Comparison of ENCODE assay signal across 8 mouse cellular contexts in genomic region chr17:86962297-86962893, GRCm38 (mm10). TPM values are rescaled to one million over a fixed set of nuclear protein-coding genes. Genes with fewer than 3 reads are reported as not detected.
DNase-seq lines count a peak whose midpoint lies in the region; ATAC-seq and TF ChIP-seq lines count a peak whose summit lies in the region.

No protein-coding gene starts in this region.

- H3K4me1 ChIP-seq in G1E (ENCODE audit: insufficient read depth, low read depth, low read length) = peaks cover 9% of the 10 kb centered on the region
- peaks cover 42% of the 10 kb centered on the region for H3K4me1 ChIP-seq in lung, embryonic 15.5 days
- H3K4me1 ChIP-seq in thymus, adult 2 months (replicated peaks; ENCODE audit: control insufficient read depth, insufficient read depth, low read length) = peaks cover 21% of the 10 kb centered on the region

- ATAC-seq in G1E (ENCODE audit: extremely low read depth, insufficient number of reproducible peaks, low FRiP score, poor library complexity, severe bottlenecking) = peak; percentile 62
- peak; percentile 33 to 46 for ATAC-seq in hematopoietic stem cell, adult 5-6 weeks (replicated peaks in 1 of 2; ENCODE audit: insufficient read depth in 1 of 2, low FRiP score in 2 of 2, low TSS enrichment in 1 of 2, low read depth in 1 of 2, poor library complexity in 2 of 2, severe bottlenecking in 2 of 2)
- ATAC-seq in lung, embryonic 15.5 days (ENCODE audit: borderline replicate concordance, extremely low read depth, low FRiP score, low TSS enrichment) = peak; percentile 41

- peaks cover 14% of the 10 kb centered on the region for H3K9me3 ChIP-seq in G1E (replicated peaks)
- no peaks in the 10 kb centered on the region for H3K9me3 ChIP-seq in lung, embryonic 15.5 days

- H3K9ac ChIP-seq in lung, embryonic 15.5 days = peak overlapping the region; percentile 88

- under 1% methylated on average over 24 of the region's 24 CpGs for whole genome bisulfite sequencing in lung, embryonic 15.5 days
- WGBS in thymus, adult 2 months = 3% methylated on average over 24 of the region's 24 CpGs

- TF ChIP-seq POLR2A in thymus, adult 2 months (IDR thresholded peaks at IDR 0.05; ENCODE audit: control insufficient read depth, extremely low read depth, insufficient read depth, low read length, poor library complexity) = no peak

- peaks cover 25% of the 10 kb centered on the region for H3K27me3 ChIP-seq in G1E (ENCODE audit: insufficient read depth, low read length)
- no peaks in the 10 kb centered on the region for H3K27me3 ChIP-seq in lung, embryonic 15.5 days
- 0 out of 2 replicates have a peak, but pooled peaks cover 3% of the 10 kb centered on the region for H3K27me3 ChIP-seq in thymus, adult 2 months (ENCODE audit: control insufficient read depth, insufficient read depth, low read length)

- peak overlapping the region; percentile 68 for H3K4me3 ChIP-seq in G1E (ENCODE audit: low read depth, low read length)
- H3K4me3 ChIP-seq in lung, embryonic 15.5 days = peak overlapping the region; percentile 89
- peak overlapping the region; percentile 61 for H3K4me3 ChIP-seq in thymus, adult 2 months (ENCODE audit: control insufficient read depth, insufficient read depth, low read length)

- peak overlapping the region; percentile 91 for H3K27ac ChIP-seq in lung, embryonic 15.5 days
- H3K27ac ChIP-seq in thymus, adult 2 months (ENCODE audit: control insufficient read depth, insufficient read depth, low read length) = no peak overlapping the region

- no peak for TF ChIP-seq CTCF in G1E (IDR thresholded peaks at IDR 0.05; ENCODE audit: low read depth, low read length)
- peak; percentile 46; the same call in 1 of the 2 replicates for TF ChIP-seq CTCF in thymus, adult 2 months (IDR thresholded peaks at IDR 0.05; ENCODE audit: borderline replicate concordance, control insufficient read depth, extremely low read depth, insufficient read depth, low read length, poor library complexity)

- DNase-seq in G1E (ENCODE audit: low spot score) = peak; percentile 20
- DNase-seq in cerebellum, adult 11-12 months = peak; percentile 72
- DNase-seq in forelimb bud, embryonic 11.5 days (ENCODE audit: low read depth, low spot score) = peak; percentile 87
- peak; percentile 86 for DNase-seq in layer of hippocampus, adult 9-10 months (ENCODE audit: low spot score)
- peak; percentile 84 for DNase-seq in ovary, adult 18-20 months (ENCODE audit: low spot score)
- peak; percentile 84 for DNase-seq in thymus, adult 2 months

- H3K36me3 ChIP-seq in G1E (replicated peaks) = no peaks in the 10 kb centered on the region
- no peaks in the 10 kb centered on the region for H3K36me3 ChIP-seq in lung, embryonic 15.5 days
- no peaks in the 10 kb centered on the region for H3K36me3 ChIP-seq in thymus, adult 2 months (ENCODE audit: control insufficient read depth, insufficient read depth, low read length)

- H3K4me2 ChIP-seq in lung, embryonic 15.5 days = peak overlapping the region; percentile 92

RNA-seq across cellular contexts. Expression of gene Rhoq, which starts 0.5 kb away (rescaled TPM):
- total RNA-seq in G1E (2014; fragmentation: Nextera tagmentation) = 0.60 and 1.2 TPM in 2 replicates
- 2.3 and 2.4 TPM in 2 replicates for total RNA-seq in G1E (2017)
- polyA plus RNA-seq in G1E (2012) = 0.08 and 0.15 TPM in 2 replicates
- 12.7 and 15.2 TPM in 2 replicates for total RNA-seq in hematopoietic stem cell, adult 5-6 weeks (2017)
- 12.1 and 13.0 TPM in 2 replicates for polyA plus RNA-seq in lung, embryonic 15.5 days (2015; fragmentation: Nextera tagmentation; extraction: Ambion mirVana)
- polyA plus RNA-seq in thymus, adult 2 months (2012; rRNA removed) = 11.5 and 14.5 TPM in 2 replicates

RNA-seq across cellular contexts. Expression of gene Atp6v1e2, which starts 14.7 kb away (rescaled TPM):
- not detected in 2 replicates for total RNA-seq in G1E (2014; fragmentation: Nextera tagmentation)
- not detected in 2 replicates for total RNA-seq in G1E (2017)
- polyA plus RNA-seq in G1E (2012) = not detected in 2 replicates
- not detected in 2 replicates for total RNA-seq in hematopoietic stem cell, adult 5-6 weeks (2017)
- polyA plus RNA-seq in lung, embryonic 15.5 days (2015; fragmentation: Nextera tagmentation; extraction: Ambion mirVana) = 0.21 TPM in 1 of 2 replicates, not detected in the other
- not detected in 2 replicates for polyA plus RNA-seq in thymus, adult 2 months (2012; rRNA removed)

RNA-seq across cellular contexts. Expression of gene Tmem247, which starts 45.2 kb away (rescaled TPM):
- total RNA-seq in G1E (2014; fragmentation: Nextera tagmentation) = not detected in 2 replicates
- not detected in 2 replicates for total RNA-seq in G1E (2017)
- not detected in 2 replicates for polyA plus RNA-seq in G1E (2012)
- not detected in 2 replicates for total RNA-seq in hematopoietic stem cell, adult 5-6 weeks (2017)
- not detected in 2 replicates for polyA plus RNA-seq in lung, embryonic 15.5 days (2015; fragmentation: Nextera tagmentation; extraction: Ambion mirVana)
- 0.19 TPM in 1 of 2 replicates, not detected in the other for polyA plus RNA-seq in thymus, adult 2 months (2012; rRNA removed)

Comparison
In these comparisons a context has a peak if more than half of its experiments do, and no peak if none do; other contexts are left out.
1. DNase-seq: peak in every context shown above with its lines; median percentile 87 in forelimb bud, embryonic 11.5 days; 86 in layer of hippocampus, adult 9-10 months; 84 in ovary, adult 18-20 months; 84 in thymus, adult 2 months; 72 in cerebellum, adult 11-12 months; 20 in G1E.
2. RNA of gene Rhoq, which starts 0.5 kb away (polyA plus RNA-seq): 11.5 to 14.5 TPM in thymus, adult 2 months and 12.1 to 13.0 TPM in lung, embryonic 15.5 days; 0.08 to 0.15 TPM in G1E; every median in the first group is over 10 times any median in the second.
3. Peak in every context shown above with its lines, with median percentiles within 50 percentile points of each other: ATAC-seq and H3K4me3 ChIP-seq.